Mouse (Mus musculus) CH12.LX (cell line): ENCODE measurements around the gene Sufu. TPM values are rescaled to one million over a fixed set of nuclear protein-coding genes. Genes with fewer than 3 reads are reported as not detected.
A peak's percentile ranks its signal among the peaks of the same experiment; 100 is the strongest.

Experiments used
- DNase-seq: peaks from one replicate; pipeline ENCODE4 v3.0.0-alpha.2; 2013; ENCODE audit errors: extremely low read depth
- H3K27ac ChIP-seq: 2 replicates; pipeline ENCODE4 v1.5.1; 2012; ENCODE audit warnings: low read depth, mild to moderate bottlenecking, control low read depth, moderate library complexity; ENCODE audit not compliant: insufficient read depth
- H3K27me3 ChIP-seq: replicated peaks from 2 replicates; pipeline ENCODE3; 2012; ENCODE audit warnings: inconsistent platforms
- H3K36me3 ChIP-seq, 2 experiments: replicated peaks in 1 of 2; 2 replicates each; pipeline versions ENCODE3 to v1.6.1; 2012; ENCODE audit warnings: inconsistent platforms in 1 of 2, low read length in 1 of 2, mild to moderate bottlenecking in 1 of 2, mixed read lengths in 1 of 2, moderate library complexity in 1 of 2; ENCODE audit not compliant: control insufficient read depth in 1 of 2, insufficient read depth in 1 of 2
- H3K4me1 ChIP-seq, 2 experiments: 2 replicates each; pipeline ENCODE4 v1.6.1; 2012; ENCODE audit warnings: inconsistent platforms in 1 of 2, moderate library complexity in 1 of 2; ENCODE audit not compliant: insufficient read depth in 2 of 2, control insufficient read depth in 1 of 2
- H3K4me2 ChIP-seq: 2 replicates; pipeline ENCODE4 v1.6.1; 2012; ENCODE audit warnings: low read depth, mild to moderate bottlenecking, control low read depth; ENCODE audit not compliant: poor library complexity, insufficient read depth, severe bottlenecking
- H3K4me3 ChIP-seq, 3 experiments: fragments of 150-350 bp in 1 of 3; sonication (generic) in 1 of 3; replicated peaks in 1 of 3; 2 replicates each; pipeline versions ENCODE3 to v1.5.1; 2011 to 2012; ENCODE audit warnings: low read depth in 2 of 3, low read length in 2 of 3, mild to moderate bottlenecking in 2 of 3, moderate library complexity in 2 of 3, control low read depth in 1 of 3, improper control_type of control experiment in 1 of 3, inconsistent platforms in 1 of 3, mixed read lengths in 1 of 3; ENCODE audit not compliant: poor library complexity in 1 of 3
- H3K79me2 ChIP-seq: replicated peaks from 2 replicates; pipeline ENCODE4 v1.6.1; 2012; ENCODE audit warnings: mild to moderate bottlenecking, moderate library complexity; ENCODE audit not compliant: control insufficient read depth, poor library complexity, insufficient read depth, severe bottlenecking; ENCODE audit errors: extremely low read depth
- H3K9ac ChIP-seq: 2 replicates; pipeline ENCODE4 v1.6.1; 2012; ENCODE audit warnings: low read depth, mild to moderate bottlenecking, control low read depth, moderate library complexity; ENCODE audit not compliant: insufficient read depth
- H3K9me3 ChIP-seq: replicated peaks from 2 replicates; pipeline ENCODE3; 2012; ENCODE audit warnings: low read length, inconsistent platforms, mixed read lengths
- CHD1 ChIP-seq: IDR thresholded peaks from 2 replicates; pipeline ENCODE4 v1.6.1; 2012; ENCODE audit warnings: low read depth, low read length, improper control_type of control experiment, inconsistent platforms
- CTCF ChIP-seq, 2 experiments: IDR thresholded peaks in 1 of 2; conservative IDR thresholded peaks in 1 of 2; 2 replicates each; pipeline ENCODE4 v1.5.1; 2011 to 2012; ENCODE audit warnings: low read depth in 2 of 2, low read length in 2 of 2, improper control_type of control experiment in 1 of 2, inconsistent platforms in 1 of 2, mild to moderate bottlenecking in 1 of 2, moderate library complexity in 1 of 2
- E2F4 ChIP-seq: IDR thresholded peaks from 2 replicates; pipeline ENCODE4 v1.6.1; 2011; ENCODE audit warnings: low read depth, low read length, improper control_type of control experiment; ENCODE audit not compliant: insufficient replicate concordance
- EP300 ChIP-seq: IDR thresholded peaks from 2 replicates; pipeline ENCODE4 v1.6.1; 2011; ENCODE audit warnings: low read length, improper control_type of control experiment
- GABPA ChIP-seq: IDR thresholded peaks from 2 replicates; pipeline ENCODE4 v1.6.1; 2012; ENCODE audit warnings: low read depth, low read length, improper control_type of control experiment, inconsistent platforms; ENCODE audit not compliant: insufficient replicate concordance
- IRF4 ChIP-seq: IDR thresholded peaks from 2 replicates; pipeline ENCODE4 v1.6.1; 2014; ENCODE audit warnings: low read depth, mild to moderate bottlenecking, inconsistent platforms, low read length, improper control_type of control experiment
- JUN ChIP-seq: IDR thresholded peaks from 2 replicates; pipeline ENCODE4 v1.6.1; 2011; ENCODE audit warnings: low read depth, mild to moderate bottlenecking, low read length, improper control_type of control experiment, moderate library complexity; ENCODE audit not compliant: insufficient read depth
- MAFK ChIP-seq: IDR thresholded peaks from 2 replicates; pipeline ENCODE4 v1.6.1; 2011; ENCODE audit warnings: low read length, improper control_type of control experiment; ENCODE audit not compliant: insufficient replicate concordance
- MAZ ChIP-seq: IDR thresholded peaks from 2 replicates; pipeline ENCODE4 v1.6.1; 2012; ENCODE audit warnings: low read depth, mild to moderate bottlenecking, inconsistent platforms, low read length, improper control_type of control experiment, moderate library complexity
- PAX5 ChIP-seq: IDR thresholded peaks from 2 replicates; pipeline ENCODE4 v1.6.1; 2012; ENCODE audit warnings: low read length, inconsistent platforms, mixed read lengths
- POLR2AphosphoS2 ChIP-seq: IDR thresholded peaks from 2 replicates; pipeline ENCODE4 v1.6.1; 2011; ENCODE audit warnings: low read depth, low read length, improper control_type of control experiment
- RAD21 ChIP-seq: IDR thresholded peaks from 2 replicates; pipeline ENCODE4 v1.6.1; 2011; ENCODE audit warnings: low read depth, mild to moderate bottlenecking, low read length, improper control_type of control experiment, moderate library complexity
- RCOR1 ChIP-seq: conservative IDR thresholded peaks from 2 replicates; pipeline ENCODE4 v1.6.1; 2012; ENCODE audit warnings: low read depth, mild to moderate bottlenecking, inconsistent platforms, low read length, improper control_type of control experiment
- TCF12 ChIP-seq: IDR thresholded peaks from 2 replicates; pipeline ENCODE4 v1.6.1; 2014; ENCODE audit warnings: low read depth, mild to moderate bottlenecking, inconsistent platforms, low read length, improper control_type of control experiment
- UBTF ChIP-seq: IDR thresholded peaks from 2 replicates; pipeline ENCODE4 v1.6.1; 2012; ENCODE audit warnings: low read depth, mild to moderate bottlenecking, inconsistent platforms, low read length, improper control_type of control experiment, moderate library complexity
- USF2 ChIP-seq: conservative IDR thresholded peaks from 2 replicates; pipeline ENCODE4 v1.6.1; 2011; ENCODE audit warnings: low read depth, low read length, improper control_type of control experiment
- ZMIZ1 ChIP-seq: IDR thresholded peaks from 2 replicates; pipeline ENCODE4 v1.6.1; 2012; ENCODE audit warnings: low read depth, mild to moderate bottlenecking, inconsistent platforms, low read length, improper control_type of control experiment
- dilution Hi-C: fragments of 300-500 bp; cut with MboI; formaldehyde crosslinking; loops from 2 replicates; pipeline ENCODE4 v1.14.3; 2020; ENCODE audit warnings: low sequenced_read_pairs; ENCODE audit not compliant: extremely low pct_unique_long_range_greater_than_20kb, extremely low pct_ligation_motif_present
- in situ Hi-C: fragments of 300-500 bp; cut with MboI; formaldehyde crosslinking; loops from 3 replicates; pipeline ENCODE4 v1.14.3; 2019; ENCODE audit warnings: low sequenced_read_pairs, low pct_ligation_motif_present, low pct_unique_long_range_greater_than_20kb, mixed read lengths
- polyA plus RNA-seq: library from polyadenylated mRNA; unstranded; fragments of >175 nt; gene quantifications from 2 replicates; pipeline ENCODE4 v1.2.1, GENCODE M21; 2012; ENCODE audit warnings: low read depth; ENCODE audit not compliant: insufficient read length
- total RNA-seq, 2 experiments: library from RNA; depleted of rRNA; stranded (reverse); fragments of 300-350 nt in 1 of 2; fragments of >200 nt in 1 of 2; gene quantifications; 2 replicates each; pipeline ENCODE4 v1.2.3; 2012 to 2014

Gene Sufu
- total and polyA plus RNA-seq, 3 experiments = 3.6 to 22.6 (median 9.8) TPM

GRCm38 (mm10) chr19:46515287-46515821, 118.7 kb downstream of the Sufu start:
- peaks cover 14% of the 10 kb centered on the region for H3K79me2 ChIP-seq
- no peak overlapping the region for H3K4me2 ChIP-seq
- H3K36me3 ChIP-seq = peaks cover 35 to 56% of the 10 kb centered on the region in 2 experiments
- H3K27ac ChIP-seq = no peak overlapping the region
- in situ Hi-C loops (no loop called here), dilution Hi-C loops (no loop called here)
- peaks cover 21 to 58% of the 10 kb centered on the region in 2 experiments for H3K4me1 ChIP-seq
- H3K9me3 ChIP-seq = no peaks in the 10 kb centered on the region
- H3K4me3 ChIP-seq = no peak overlapping the region
- no peaks in the 10 kb centered on the region for H3K27me3 ChIP-seq
- TF ChIP-seq PAX5 = no peak
- no peak for TF ChIP-seq GABPA
- no peak for TF ChIP-seq JUN
- TF ChIP-seq EP300 = no peak
- no peak for TF ChIP-seq MAZ
- TF ChIP-seq UBTF = no peak
- no peak for TF ChIP-seq USF2
- TF ChIP-seq CTCF (conservative IDR thresholded peaks at IDR 0.05 in 1 of 2, IDR thresholded peaks at IDR 0.05 in 1 of 2; ENCODE audit: low read depth in 2 of 2, low read length in 2 of 2) = no peak
- TF ChIP-seq RAD21 = no peak
- no peak for TF ChIP-seq MAFK
- TF ChIP-seq RCOR1 = no peak
- no peak for TF ChIP-seq E2F4
- H3K9ac ChIP-seq = no peak overlapping the region
- DNase-seq = no peak

GRCm38 (mm10) chr19:46516667-46517528, 120.2 kb downstream of the Sufu start:
- Histone ChIP-seq H3K36me3 (peaks cover 32 to 45% of the 10 kb centered on the region in 2 experiments), H3K27me3 (no peaks in the 10 kb centered on the region), H3K9me3 (no peaks in the 10 kb centered on the region), H3K9ac (no peak overlapping the region), H3K4me3 (no peak overlapping the region), H3K4me1 (peaks cover 26 to 59% of the 10 kb centered on the region in 2 experiments), H3K79me2 (peaks cover 3% of the 10 kb centered on the region), H3K27ac (peak overlapping the region; percentile 14), H3K4me2 (no peak overlapping the region)
- TF ChIP-seq ZMIZ1 (0 out of 2 replicates have a peak, but pooled peaks have one; percentile 37), TCF12 (0 out of 2 replicates have a peak, but pooled peaks have one; percentile 21), CHD1 (no peak), IRF4 (no peak), POLR2AphosphoS2 (0 out of 2 replicates have a peak, but pooled peaks have one; percentile 3)
- dilution Hi-C loops = no loop called here
- in situ Hi-C loops = no loop called here
- DNase-seq = no peak
